Mouse (Mus musculus): ENCODE results near the gene Coq6.
"Not testable (repeated sequence)": the region's sequence is repeated elsewhere in the genome, so short reads cannot be mapped to it uniquely, and the experiment has no call there.

Coq6 gene

DNA sequence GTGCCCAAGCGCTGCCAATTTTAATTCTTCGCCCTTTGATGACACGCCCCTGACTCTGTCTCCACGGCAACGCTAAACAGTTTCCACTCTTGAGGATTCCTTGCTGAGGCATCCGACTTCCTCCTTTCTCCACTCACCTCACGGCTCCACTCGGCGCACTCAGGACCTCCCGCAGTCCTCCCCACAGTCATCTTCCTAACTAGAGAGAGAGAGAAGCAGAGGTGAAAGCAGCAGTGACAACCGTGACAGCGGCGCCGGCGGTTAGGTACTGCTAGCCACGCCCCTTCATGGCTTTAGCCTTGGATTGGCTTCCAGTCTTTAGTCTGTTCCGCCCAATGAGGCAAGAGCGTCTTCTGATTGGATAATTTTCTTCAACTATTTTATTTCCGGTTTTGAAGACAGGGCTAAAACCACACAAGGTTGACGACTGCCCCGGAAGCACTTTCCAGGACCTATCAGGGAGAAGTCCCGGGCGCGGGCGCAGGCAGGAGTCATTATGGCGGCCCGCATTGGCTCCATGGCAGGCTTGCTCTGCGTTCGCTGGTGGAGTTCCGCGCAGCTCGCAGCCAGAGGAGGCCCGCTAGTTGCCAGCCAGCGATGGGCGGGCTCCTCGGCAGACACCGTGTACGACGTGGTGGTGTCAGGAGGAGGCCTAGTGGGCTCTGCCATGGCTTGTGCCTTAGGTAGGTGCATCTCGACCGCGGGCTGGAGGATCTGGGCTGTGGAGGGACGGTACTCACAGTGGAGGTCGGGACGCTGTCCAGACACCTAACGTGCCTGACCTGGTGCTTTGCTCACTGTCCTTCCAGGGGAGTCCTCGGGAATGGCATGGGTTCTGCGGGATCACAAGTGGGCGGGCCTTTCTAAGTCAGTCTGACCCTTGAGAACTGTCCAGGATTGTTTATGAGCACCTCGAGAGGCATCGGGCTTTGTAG, at the start of gene Coq6, which contains the start of gene Fam161b:
Coq6 (plus strand) TSS at position 103 of the 935 bp plus-strand sequence.
Fam161b (minus strand) TSS at position 279 of the 935 bp plus-strand sequence.
- DNase-seq = peak; percentile 92

DNA sequence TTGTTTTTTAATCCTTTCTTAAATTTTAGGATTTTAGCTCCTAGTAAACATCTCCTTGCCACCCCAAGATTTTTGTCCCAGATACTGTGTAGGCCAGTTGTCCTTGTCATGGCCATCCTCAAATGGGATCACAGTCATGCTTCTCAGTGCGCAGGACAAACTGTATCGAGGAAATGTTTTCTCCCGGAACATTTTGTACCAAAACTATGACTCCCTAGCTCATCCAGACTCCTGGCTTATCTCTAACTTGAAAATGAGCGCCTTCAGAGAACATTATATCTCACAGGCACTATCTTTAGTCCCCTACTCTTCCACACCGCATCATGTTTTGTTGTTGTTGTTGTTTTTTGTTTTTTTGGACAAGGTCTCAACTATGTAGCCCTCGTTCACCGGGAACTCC, 45.5 kb upstream of the Coq6 start:
- no peak for DNase-seq

DNA sequence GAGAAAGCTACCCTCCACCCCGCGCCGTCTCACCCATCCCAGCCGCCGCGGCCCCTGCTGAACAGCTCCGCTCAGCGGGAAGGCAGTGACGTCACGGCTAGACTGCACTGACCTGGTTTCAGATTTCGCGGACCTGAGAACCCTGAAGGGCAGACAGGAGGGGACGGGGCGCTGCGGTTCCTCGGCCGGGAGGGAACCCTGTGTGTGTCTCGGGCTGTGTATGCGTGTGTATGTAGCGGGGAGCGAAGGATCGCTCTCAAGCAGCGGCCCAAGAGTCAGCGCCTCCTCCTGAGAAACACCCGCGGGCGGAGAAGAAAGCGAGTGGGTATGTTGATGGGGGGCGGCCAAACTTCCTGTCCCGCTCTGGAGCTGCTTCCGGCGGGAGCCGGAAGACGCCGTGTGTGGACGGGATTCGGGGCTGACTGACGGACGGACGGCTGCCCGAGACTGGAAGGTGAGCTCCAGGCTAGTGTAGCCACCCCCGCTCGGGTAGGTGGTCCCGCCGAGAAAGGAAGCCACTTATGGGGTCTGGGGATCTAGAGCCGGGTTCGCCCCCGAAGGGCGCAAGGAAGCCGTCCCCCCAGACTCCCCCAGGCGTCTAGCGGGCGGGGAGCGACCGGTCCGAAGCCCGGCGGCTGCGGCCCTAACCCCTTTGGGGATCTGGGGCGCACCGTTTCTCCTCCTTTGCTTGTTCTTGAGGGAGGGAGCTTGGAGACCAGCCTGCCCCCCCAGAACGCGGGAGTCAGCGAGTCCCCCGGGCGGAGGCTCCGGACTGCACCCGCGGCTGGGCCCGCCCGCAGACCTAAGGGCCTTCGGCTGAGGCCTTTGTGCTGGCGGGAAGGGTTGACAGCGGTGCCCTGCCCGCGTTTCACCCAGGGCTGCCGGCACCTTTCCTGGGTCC, 44.5 kb upstream of the Coq6 start, which contains the start of gene Zfp410:
Zfp410 (plus strand) TSS at position 132 of the 901 bp plus-strand sequence.
- peak; percentile 88 for DNase-seq

DNA sequence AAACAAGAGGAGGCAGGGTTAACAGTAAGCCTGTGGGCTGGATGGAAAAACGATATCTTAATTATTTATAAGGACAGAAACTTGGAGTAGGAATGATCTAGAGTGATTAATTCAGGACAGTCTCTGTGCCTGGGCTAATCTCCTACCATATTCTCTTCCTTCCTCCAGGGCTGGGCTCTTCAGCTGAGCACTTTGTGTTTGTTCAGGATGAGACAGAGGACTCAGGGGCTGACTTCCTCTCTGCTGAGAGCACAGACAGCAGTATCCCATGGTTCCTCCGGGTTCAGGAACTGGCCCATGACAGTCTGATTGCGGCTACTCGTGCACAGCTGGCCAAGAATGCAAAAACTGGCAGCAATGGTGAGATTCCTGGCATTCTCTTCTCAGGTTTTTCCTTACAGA, 34.3 kb upstream of the Coq6 start:
- DNase-seq = no peak

DNA sequence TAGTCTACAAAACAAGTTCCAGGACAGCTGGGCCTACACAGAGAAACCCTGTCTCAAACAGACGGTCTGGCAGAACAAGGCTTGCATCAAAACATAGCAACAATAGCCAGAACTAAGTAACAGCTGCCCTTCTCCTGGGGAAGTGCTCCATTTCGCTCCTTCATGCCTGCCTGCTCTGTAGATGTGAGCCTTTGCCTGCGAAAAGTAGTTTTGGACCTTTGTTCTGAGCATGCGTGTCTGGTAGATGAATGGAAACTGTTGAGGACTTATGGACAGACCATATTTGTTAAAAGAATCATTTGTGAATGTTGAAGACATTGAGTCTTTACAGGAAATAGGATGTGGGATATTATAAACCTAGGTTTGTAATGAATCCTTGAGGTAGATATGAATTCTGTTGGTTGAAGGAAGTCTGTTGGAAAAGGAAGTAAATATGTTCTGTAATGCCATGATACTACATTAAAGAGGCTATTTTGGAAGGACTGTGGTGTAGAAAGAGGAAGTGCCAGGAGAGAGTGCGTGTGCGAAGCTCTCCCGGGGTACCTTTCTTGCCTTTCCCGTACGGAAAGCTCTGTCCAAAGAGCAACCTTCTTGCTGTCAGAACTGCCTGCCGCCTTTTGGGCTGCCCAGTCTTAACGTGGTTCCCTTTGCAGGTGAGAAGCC, 24.4 kb upstream of the Coq6 start:
- DNase-seq = no peak

DNA sequence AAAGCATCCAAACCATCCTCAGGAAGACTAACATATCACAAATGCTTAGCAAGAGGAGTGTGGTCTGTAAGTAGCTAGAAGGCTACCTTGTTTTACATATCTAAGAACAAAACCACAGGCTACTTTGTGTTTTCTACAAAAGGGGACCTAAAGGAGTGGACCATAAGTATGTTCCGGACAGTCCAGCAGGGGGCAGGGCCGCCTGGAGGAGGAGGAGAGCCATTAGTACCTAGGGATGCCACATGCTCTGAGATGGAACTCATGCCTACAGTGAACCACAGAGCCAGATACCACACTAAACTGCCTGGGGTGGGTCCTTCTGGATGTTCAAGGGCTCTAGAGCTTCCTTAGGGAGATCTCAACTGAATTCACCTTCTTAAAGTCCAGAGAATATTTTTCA, 14.3 kb upstream of the Coq6 start:
- no peak for DNase-seq

DNA sequence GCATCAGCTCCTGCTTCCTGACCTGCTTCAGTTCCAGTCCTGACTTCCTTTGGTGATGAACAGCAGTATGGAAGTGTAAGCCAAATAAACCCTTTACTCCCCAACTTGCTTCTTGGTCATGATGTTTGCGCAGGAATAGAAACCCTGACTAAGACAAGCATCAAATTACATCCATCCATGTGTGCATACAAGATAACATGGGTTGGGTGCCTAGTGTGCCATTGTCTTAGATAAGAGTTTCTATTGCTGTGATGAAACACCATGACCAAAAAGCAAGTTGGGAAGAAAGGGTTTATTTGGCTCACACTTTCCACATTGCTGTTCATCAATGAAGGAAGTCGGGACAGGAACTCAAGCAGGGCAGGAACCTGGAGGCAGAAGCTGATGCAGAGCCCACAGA, 2.8 kb upstream of the Coq6 start:
- not testable (repeated sequence) for DNase-seq

DNA sequence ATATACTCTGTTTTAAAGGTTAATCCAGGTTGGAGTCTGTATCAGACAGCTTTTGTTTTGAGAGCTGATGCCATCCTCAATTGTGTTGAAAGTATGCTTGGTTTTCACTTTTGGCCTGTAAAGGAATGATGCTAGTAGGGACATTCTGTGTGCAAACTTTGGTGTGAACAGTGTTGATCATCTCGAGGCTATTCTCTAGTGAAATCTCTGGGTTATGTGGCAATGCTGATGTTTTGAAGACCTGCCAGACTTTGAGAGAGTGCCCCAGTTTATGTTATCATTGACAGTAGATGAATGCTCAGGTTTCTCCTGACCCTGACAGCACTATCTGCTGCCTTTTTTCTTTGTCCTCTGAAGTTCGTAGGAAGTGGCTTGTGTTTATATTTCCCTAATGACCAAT, 1.4 kb downstream of the Coq6 start:
- DNase-seq = no peak

DNA sequence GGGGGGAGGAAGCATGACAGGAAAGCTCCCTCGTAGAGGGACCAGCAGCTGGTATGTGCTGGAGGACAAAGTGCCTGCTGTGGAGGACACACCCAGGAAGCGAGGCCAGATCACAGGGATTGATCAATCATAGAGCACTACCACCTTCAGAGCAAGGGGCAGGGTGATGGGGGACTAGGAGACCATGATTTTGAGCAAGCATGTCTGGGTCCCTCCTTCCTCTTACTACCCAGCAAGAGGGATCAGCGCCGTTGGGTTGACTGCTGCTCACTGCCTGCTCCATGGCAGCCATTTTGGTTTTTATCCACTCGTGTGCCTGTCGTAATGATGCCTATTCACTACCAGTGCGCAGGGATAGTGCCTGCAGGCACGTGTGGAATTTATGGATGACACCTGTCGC, 2.8 kb downstream of the Coq6 start:
- no peak for DNase-seq

DNA sequence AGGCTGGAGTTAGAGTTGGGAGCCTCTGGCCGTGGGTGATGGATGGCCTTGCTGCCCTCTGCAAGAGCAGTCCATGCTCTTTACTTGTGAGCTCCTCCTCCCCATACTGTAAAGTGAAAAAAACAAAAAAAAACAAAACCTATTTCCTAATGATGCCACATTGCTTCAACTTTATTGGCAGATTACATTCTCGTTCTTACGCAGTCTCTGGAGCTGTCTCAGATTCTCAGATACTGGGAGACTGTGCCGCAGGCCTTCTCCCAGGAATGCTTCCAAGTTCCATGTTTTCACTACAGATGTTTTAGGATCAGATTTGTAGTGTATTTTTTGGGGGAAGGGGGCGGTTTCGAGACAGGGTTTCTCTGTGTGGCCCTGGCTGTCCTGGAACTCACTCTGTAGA, 3.7 kb downstream of the Coq6 start:
- no peak for DNase-seq

DNA sequence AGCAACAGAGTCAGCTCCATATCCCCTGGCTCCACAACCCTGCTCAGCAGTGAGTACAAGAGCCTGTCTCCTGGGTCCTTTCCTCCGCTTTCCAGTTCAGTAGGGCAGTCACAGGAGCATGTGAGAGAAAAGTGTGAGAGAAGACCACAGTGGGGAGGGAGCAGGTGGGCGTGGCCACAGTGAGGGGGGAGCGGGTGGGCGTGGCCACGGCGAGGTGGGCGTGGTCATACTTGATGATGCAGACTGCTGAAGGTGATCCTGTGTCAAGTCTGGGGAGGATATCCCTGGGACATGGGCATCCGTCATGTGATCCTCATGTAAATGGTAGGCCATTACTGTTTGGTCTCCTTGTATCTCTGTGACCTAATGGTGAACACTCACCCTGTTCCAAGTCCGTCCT, 5.5 kb downstream of the Coq6 start:
- no peak for DNase-seq

DNA sequence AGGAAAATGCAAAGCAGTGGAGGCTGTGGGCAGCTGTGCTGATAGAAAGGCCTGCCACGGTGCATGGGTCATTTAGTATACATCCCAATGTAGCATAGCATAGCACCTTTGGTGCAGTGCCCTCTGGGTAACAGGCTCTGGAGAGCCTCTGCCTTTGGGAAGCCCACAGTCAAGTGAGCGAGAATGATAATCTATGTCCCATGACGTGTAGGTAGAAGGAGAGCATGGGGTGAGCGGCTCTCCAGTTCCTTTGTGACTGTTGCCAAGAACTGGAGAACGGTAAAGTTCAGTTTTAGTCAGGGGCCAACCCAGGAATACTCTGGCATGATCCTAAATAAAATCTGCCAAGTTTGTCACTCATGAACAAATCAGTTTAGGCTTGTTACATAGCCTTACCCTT, 10.2 kb downstream of the Coq6 start:
- no peak for DNase-seq

DNA sequence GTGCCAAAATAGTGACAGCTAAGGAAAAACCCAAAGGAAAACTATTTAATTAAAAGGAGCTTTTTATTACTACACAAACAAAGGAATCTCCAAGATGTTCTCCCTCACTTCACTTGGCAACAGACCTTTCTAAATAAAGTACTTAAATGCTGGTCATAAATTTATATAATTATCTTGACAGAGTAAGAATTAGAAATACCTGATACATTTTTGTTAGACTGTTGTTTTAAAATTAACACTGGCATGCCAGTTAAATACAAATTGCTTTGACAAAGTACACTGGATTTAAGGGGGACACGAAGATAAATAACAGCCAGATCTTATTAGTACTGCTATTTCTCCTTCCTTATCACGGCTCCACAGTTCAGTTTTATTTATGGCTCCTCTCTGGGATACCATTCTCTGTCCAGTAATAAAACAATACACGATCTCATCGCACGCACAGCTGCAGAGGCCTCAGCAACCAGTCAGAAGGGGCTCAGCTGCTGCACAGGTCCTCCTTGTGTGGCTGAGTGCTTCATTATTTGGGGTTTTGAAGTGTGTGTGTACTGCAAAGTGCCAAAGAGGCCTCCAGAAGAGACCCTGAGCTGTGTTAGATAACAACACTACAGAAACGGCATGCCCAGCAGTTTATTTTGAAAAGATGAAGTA, 12.5 kb downstream of the Coq6 start:
- DNase-seq = no peak

DNA sequence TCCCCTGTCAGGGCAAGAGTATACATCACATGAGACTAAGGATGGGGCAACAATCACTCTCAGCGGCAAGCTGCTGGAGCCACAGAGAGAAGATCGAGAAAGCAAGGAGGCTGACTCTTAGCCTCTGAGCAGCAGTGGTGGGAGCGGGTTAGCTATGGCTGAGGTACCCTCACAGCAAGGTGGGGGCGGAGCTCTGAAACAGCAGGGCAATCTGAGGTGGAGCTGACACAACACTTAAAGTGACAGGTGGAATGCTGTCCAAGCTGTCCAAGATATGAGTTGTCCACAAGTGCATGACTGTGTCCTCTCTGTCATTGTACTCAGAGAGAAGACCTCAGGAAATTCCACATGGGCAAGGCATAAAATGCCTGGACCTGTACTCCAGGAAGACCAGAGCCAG, 20.9 kb downstream of the Coq6 start:
- no peak for DNase-seq

DNA sequence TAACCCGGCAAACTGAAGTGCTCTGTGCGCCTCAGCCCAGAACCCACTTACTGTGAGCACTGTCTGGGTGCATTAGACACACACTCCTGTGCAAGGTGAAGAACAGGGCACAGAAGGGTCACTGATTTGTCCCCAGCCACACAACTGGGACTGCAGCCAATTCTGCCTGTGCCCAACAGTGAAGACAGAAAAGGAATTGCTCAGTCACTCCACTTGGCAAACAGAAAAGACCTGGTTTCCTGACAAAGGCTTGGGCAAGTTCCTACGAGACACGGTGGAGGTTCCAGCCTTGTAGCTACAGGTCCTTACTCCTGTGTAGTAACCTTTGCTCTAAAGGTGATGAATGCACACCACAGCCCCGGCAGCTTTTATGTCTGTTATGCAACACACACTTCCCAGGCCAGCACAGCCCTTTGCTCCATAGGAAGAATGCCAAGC, 23.2 kb downstream of the Coq6 start:
- DNase-seq = no peak

DNA sequence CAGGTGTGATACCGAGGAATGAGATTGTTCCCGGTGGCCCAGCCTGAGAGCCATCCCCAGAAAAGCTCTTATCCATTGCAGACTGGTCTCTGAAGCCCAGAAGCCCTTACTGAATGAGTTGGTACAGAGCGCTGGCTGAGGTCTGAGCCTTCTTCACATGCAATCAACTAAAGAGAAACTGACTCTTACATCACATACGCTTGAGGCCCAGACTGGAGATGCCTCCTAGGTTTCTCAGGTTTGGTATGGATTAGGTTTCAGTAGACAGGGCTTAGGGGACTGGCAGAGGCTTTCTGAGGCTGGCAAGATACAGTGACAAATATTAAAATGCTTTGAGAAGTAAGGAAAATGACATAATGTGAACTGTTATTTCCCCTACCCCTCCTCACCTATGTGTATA, 24.0 kb downstream of the Coq6 start:
- DNase-seq = no peak

DNA sequence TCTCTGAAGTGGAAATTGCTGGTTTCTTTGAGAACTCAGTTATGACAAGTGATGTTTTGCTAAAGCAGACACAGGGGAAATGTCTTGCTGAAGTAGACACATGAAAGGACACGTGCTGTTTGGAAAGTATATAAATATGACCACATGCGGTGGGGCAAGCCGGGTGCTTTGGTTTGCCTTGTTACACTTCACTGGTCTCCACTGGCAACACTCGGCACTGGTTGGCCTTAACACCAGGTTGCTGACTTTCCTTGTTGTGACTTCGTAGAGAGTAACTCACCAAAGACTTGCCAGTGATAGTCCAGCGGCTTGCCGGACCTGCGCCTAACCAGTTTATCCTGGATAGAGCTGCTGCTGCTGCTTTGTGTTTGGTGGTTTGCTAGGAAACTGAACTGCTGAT, 26.6 kb downstream of the Coq6 start:
- DNase-seq = no peak

DNA sequence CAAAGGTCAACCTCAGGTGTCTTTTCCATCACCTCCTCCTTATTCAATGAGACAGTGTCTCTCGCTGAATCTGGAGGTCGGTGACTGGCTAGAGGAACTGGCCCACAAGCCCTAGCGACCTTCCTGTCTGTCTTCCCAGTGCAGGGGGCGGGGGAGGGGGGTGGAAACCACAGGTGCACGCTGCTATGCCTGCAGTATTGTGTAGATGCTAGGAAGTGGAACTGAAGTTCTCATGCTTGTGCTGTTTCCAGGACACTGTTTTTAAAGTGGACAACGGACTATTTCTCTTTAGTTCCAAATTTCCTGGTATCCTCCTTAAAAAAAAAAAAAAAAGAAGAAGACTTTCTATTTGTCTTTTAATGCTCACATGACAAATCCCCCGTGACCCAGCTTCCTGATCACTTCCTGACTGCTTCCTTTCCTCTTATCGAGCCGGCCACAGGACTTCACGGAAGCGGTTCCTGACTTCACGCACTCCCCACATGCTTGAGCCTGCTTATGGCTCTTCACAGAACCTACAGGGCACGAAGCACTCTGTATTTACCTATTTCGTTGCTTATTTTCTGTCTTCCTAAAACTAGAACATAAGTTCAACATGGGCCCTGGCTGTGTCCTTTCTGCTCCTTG, 27.4 kb downstream of the Coq6 start:
- no peak for DNase-seq

DNA sequence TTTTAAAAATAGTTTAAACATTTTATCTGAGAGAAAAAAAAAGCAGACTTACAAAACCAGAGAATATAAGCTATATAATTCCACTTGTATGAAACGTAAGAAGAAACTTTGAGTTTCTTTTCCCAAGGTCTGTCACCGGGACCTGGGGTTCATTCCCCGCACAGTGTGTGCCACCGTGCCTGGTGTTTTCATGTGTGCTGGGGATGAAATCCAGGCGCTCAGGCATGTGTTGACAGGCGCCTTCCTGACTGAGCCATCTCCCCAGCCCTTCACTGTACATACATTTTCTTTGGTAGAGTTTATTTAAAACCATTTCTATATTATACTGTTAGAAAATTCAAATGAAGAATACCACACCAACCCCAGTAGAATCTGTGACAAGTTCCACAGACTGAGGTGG, 28.9 kb downstream of the Coq6 start:
- DNase-seq = no peak

DNA sequence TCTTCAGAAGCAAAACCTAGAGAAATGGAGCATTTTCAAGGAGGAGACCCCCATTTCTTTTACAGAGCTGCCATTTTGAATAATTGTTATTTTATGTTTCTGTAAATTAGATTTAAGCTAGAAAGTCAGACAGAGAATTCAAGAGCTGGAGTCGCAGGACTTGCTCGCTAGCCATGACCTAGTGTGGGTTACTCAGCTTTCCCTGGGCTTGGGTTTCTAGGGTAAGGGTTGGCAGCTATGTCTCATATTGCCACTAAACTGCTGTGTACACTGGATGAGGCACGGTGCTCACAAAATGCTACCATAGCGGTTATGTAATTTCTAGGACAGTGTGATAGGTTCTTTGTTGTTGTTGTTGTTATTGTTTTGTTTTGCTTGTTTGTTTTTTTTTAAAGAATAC, 31.2 kb downstream of the Coq6 start:
- no peak for DNase-seq

DNA sequence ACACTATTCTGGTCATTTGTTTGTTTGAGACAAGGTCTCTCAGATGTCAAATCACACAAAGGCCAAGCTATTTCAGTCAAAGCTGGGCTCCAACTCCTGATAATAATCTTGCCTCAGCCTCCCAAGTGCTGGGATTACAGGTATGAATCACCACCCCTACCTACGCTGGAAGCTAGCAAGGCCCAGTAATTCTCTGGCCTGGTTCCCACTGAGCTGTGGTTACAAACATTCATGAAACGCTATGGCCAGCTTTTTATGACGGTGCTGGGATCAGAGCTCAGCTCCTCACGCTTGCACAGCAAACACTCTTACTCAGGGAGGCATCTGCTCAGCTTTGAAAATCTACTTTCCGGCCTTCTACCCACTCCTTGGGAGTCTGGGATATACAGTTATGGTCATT, 32.4 kb downstream of the Coq6 start:
- no peak for DNase-seq

Measured in cerebellum, adult 8-10 months (tissue).